Mouse (Mus musculus) thymus, adult 2 months (tissue): ENCODE measurements around the gene Unc119b.

Source experiments
- CTCF ChIP-seq: fragments of 200-500 bp; IDR thresholded peaks from 2 replicates; pipeline ENCODE4 v1.5.1; 2012; ENCODE audit warnings: mild to moderate bottlenecking, control low read depth, low read length, moderate library complexity, borderline replicate concordance; ENCODE audit not compliant: control insufficient read depth, poor library complexity, insufficient read depth; ENCODE audit errors: extremely low read depth
- POLR2A ChIP-seq: fragments of 200-500 bp; IDR thresholded peaks from 2 replicates; pipeline ENCODE4 v1.6.1; 2012; ENCODE audit warnings: mild to moderate bottlenecking, low read length, control low read depth, moderate library complexity; ENCODE audit not compliant: control insufficient read depth, poor library complexity, insufficient read depth; ENCODE audit errors: extremely low read depth

GRCm38 (mm10) chr5:115100473-115100872 lies 34.3 kb downstream of the Unc119b start:
- no peak for TF ChIP-seq CTCF
- no peak for TF ChIP-seq POLR2A
